8 mouse cellular contexts compared by ENCODE assay signal in genomic region chr11:69999666-70000065, GRCm38 (mm10). TPM values are rescaled to one million over a fixed set of nuclear protein-coding genes. Genes with fewer than 3 reads are reported as not detected.
DNase-seq lines count a peak whose midpoint lies in the region; ATAC-seq and TF ChIP-seq lines count a peak whose summit lies in the region.

No protein-coding gene starts in this region.

- no peak for DNase-seq in heart, postnatal 36 days
- DNase-seq in hindbrain, embryonic 10.5 days (ENCODE audit: low spot score): no peak
- DNase-seq in frontal cortex, postnatal 25 days (ENCODE audit: low spot score in 2 of 2): no peak
- DNase-seq in gastrocnemius, adult 18-20 months (ENCODE audit: low spot score): no peak

- peak overlapping the region; percentile 49 to 94; a peak in 3 of 4 replicates for H3K27ac ChIP-seq in heart, embryonic 14.5 days (replicated peaks in 1 of 2; ENCODE audit: control insufficient read depth in 1 of 2, insufficient read depth in 1 of 2, low read depth in 2 of 2, low read length in 2 of 2)
- peak overlapping the region; percentile 49 for H3K27ac ChIP-seq in ES-Bruce4 (ENCODE audit: insufficient read depth, low read length)
- H3K27ac ChIP-seq in hindbrain, embryonic 10.5 days: peak overlapping the region; percentile 95; the same call in 1 of the 2 replicates
- H3K27ac ChIP-seq in macrophage: peak overlapping the region; percentile 61

- ATAC-seq in heart, embryonic 14.5 days (ENCODE audit: insufficient number of reproducible peaks, insufficient read depth, low FRiP score, low read depth): no peak
- no peak for ATAC-seq in megakaryocyte progenitor cell, adult 5-6 weeks (replicated peaks; ENCODE audit: poor library complexity)

- 85% methylated on average over 8 of the region's 8 CpGs for whole genome bisulfite sequencing in heart, embryonic 14.5 days
- 88% methylated on average over 8 of the region's 8 CpGs for WGBS in hindbrain, embryonic 10.5 days
- WGBS in macrophage (ENCODE audit: missing documents): 86% methylated on average over 8 of the region's 8 CpGs

- H3K4me1 ChIP-seq in heart, embryonic 14.5 days (ENCODE audit: control insufficient read depth in 2 of 2, insufficient read depth in 2 of 2, low read length in 2 of 2): peaks cover 11 to 27% of the 10 kb centered on the region in 2 experiments
- H3K4me1 ChIP-seq in ES-Bruce4 (ENCODE audit: control insufficient read depth, insufficient read depth, low read length): no peaks in the 10 kb centered on the region
- H3K4me1 ChIP-seq in hindbrain, embryonic 10.5 days (replicated peaks): peaks cover 59% of the 10 kb centered on the region

- H3K4me2 ChIP-seq in heart, embryonic 14.5 days (ENCODE audit: low read length): 0 out of 2 replicates have a peak overlapping the region, but pooled peaks have one; percentile 29

- no peak overlapping the region for H3K9ac ChIP-seq in heart, embryonic 14.5 days (ENCODE audit: low read length)
- no peak overlapping the region for H3K9ac ChIP-seq in ES-Bruce4 (ENCODE audit: low read depth, poor library complexity, severe bottlenecking)

- H3K36me3 ChIP-seq in heart, embryonic 14.5 days (ENCODE audit: control insufficient read depth, insufficient read depth, low read length): peaks cover 33% of the 10 kb centered on the region
- H3K36me3 ChIP-seq in ES-Bruce4 (ENCODE audit: control insufficient read depth, insufficient read depth, low read length, poor library complexity, severe bottlenecking) (peaks cover 26% of the 10 kb centered on the region), macrophage (ENCODE audit: inconsistent target) (peaks cover 16% of the 10 kb centered on the region)
- H3K36me3 ChIP-seq in hindbrain, embryonic 10.5 days: peaks cover 46% of the 10 kb centered on the region

- intact Hi-C loops in heart, postnatal 36 days (cut with DNase I): loop anchor here (2.0 to 10.0 kb wide), 3 partner anchors 15 to 655 kb away; partner anchors contain the start of genes Acadvl, Eno3, Kdm6b and Pfn1

- H3K79me2 ChIP-seq in macrophage (ENCODE audit: inconsistent target): peaks cover 71% of the 10 kb centered on the region

- no peak for TF ChIP-seq CTCF in ES-Bruce4 (IDR thresholded peaks at IDR 0.05; ENCODE audit: low read depth, low read length)

- TF ChIP-seq POLR2A in ES-Bruce4 (IDR thresholded peaks at IDR 0.05; ENCODE audit: insufficient read depth, low read length): no peak

- no peaks in the 10 kb centered on the region for H3K9me3 ChIP-seq in heart, embryonic 14.5 days (ENCODE audit: control insufficient read depth, low read length)
- no peaks in the 10 kb centered on the region for H3K9me3 ChIP-seq in ES-Bruce4 (replicated peaks; ENCODE audit: control insufficient read depth, insufficient read depth, low read length, poor library complexity, severe bottlenecking)
- no peaks in the 10 kb centered on the region for H3K9me3 ChIP-seq in hindbrain, embryonic 10.5 days

- no peaks in the 10 kb centered on the region for H3K27me3 ChIP-seq in heart, embryonic 14.5 days (ENCODE audit: control insufficient read depth, insufficient read depth, low read length)
- no peaks in the 10 kb centered on the region for H3K27me3 ChIP-seq in ES-Bruce4 (ENCODE audit: control insufficient read depth, insufficient read depth, low read length, poor library complexity, severe bottlenecking)
- no peaks in the 10 kb centered on the region for H3K27me3 ChIP-seq in hindbrain, embryonic 10.5 days (ENCODE audit: insufficient read depth, poor library complexity, severe bottlenecking)

- no peak for TF ChIP-seq EP300 in ES-Bruce4 (IDR thresholded peaks at IDR 0.05; ENCODE audit: insufficient read depth, low read depth, low read length)

- H3K4me3 ChIP-seq in heart, embryonic 14.5 days (ENCODE audit: control insufficient read depth in 1 of 2, insufficient read depth in 1 of 2, low read depth in 1 of 2, low read length in 2 of 2): no peak overlapping the region
- H3K4me3 ChIP-seq in ES-Bruce4 (ENCODE audit: low read depth, low read length) (no peak overlapping the region), macrophage (ENCODE audit: inconsistent target) (no peak overlapping the region)
- peak overlapping the region; percentile 99 for H3K4me3 ChIP-seq in hindbrain, embryonic 10.5 days

RNA-seq across cellular contexts. Expression of gene Dvl2, which starts 0.7 kb away (rescaled TPM):
- polyA plus RNA-seq in heart, embryonic 14.5 days (2014; fragmentation: Nextera tagmentation; extraction: Ambion mirVana): 15.0 and 16.6 TPM in 2 replicates
- 1 to 10 TPM; 5.0 to 6.1 TPM for total RNA-seq in heart, postnatal 36 days (2021)
- 60.1 and 63.3 TPM in 2 replicates for polyA plus RNA-seq in ES-Bruce4 (2011; ENCODE audit: insufficient read depth, insufficient read length, low read depth, missing spikeins)
- 50.3 and 51.8 TPM in 2 replicates for polyA plus RNA-seq in hindbrain, embryonic 10.5 days (2016; fragmentation: Nextera tagmentation; extraction: Ambion mirVana)
- 100 to 1,000 TPM in 1 of 26 experiments, 10 to 100 TPM in 25; 10.7 to 113 (median 32.6) TPM for total RNA-seq in macrophage (2018; cell fraction: chromatin; rRNA removed)
- 10 to 100 TPM in 20 of 26 experiments, 1 to 10 TPM in 6; 5.2 to 24.7 (median 11.7) TPM for total RNA-seq in macrophage (2018; cell fraction: cytosol; rRNA removed)
- 10 to 100 TPM in 25 of 26 experiments, 1 to 10 TPM in 1; 8.3 to 75.4 (median 18.6) TPM for total RNA-seq in macrophage (2018; cell fraction: nucleus; rRNA removed)
- polyA plus RNA-seq in macrophage (2018): 10.8 to 21.7 TPM (median 11.8 TPM) in 3 replicates
- 9.5 and 9.8 TPM in 2 replicates for total RNA-seq in megakaryocyte progenitor cell, adult 5-6 weeks (2015)
- 9.5 and 14.7 TPM in 2 replicates for total RNA-seq in megakaryocyte progenitor cell, adult 5-6 weeks (2017)
- 1 to 10 TPM; 3.5 to 4.3 TPM for total RNA-seq in gastrocnemius, adult 18-20 months (2021)

RNA-seq across cellular contexts. Expression of gene Phf23, which starts 4.1 kb away (rescaled TPM):
- 22.2 and 27.5 TPM in 2 replicates for polyA plus RNA-seq in heart, embryonic 14.5 days (2014; fragmentation: Nextera tagmentation; extraction: Ambion mirVana)
- 10 to 100 TPM; 23.1 to 23.4 TPM for total RNA-seq in heart, postnatal 36 days (2021)
- polyA plus RNA-seq in ES-Bruce4 (2011; ENCODE audit: insufficient read depth, insufficient read length, low read depth, missing spikeins) (75.6 and 83.0 TPM in 2 replicates), macrophage (2018) (62.4 to 122 TPM (median 77.3 TPM) in 3 replicates)
- polyA plus RNA-seq in hindbrain, embryonic 10.5 days (2016; fragmentation: Nextera tagmentation; extraction: Ambion mirVana): 93.7 and 98.1 TPM in 2 replicates
- total RNA-seq in macrophage (2018; cell fraction: chromatin; rRNA removed): 100 to 1,000 TPM in 8 of 26 experiments, 10 to 100 TPM in 18; 23.7 to 164 (median 80.6) TPM
- total RNA-seq in macrophage (2018; cell fraction: cytosol; rRNA removed): 10 to 100 TPM; 27.6 to 98.4 (median 78.8) TPM
- 100 to 1,000 TPM in 7 of 26 experiments, 10 to 100 TPM in 19; 30.0 to 122 (median 64.8) TPM for total RNA-seq in macrophage (2018; cell fraction: nucleus; rRNA removed)
- total RNA-seq in megakaryocyte progenitor cell, adult 5-6 weeks (2015): 34.5 and 37.9 TPM in 2 replicates
- total RNA-seq in megakaryocyte progenitor cell, adult 5-6 weeks (2017): 31.7 and 40.0 TPM in 2 replicates
- total RNA-seq in gastrocnemius, adult 18-20 months (2021): 10 to 100 TPM; 18.0 to 19.2 TPM

RNA-seq across cellular contexts. Expression of gene Gabarap, which starts 8.7 kb away (rescaled TPM):
- 454 and 540 TPM in 2 replicates for polyA plus RNA-seq in heart, embryonic 14.5 days (2014; fragmentation: Nextera tagmentation; extraction: Ambion mirVana)
- 100 to 1,000 TPM; 306 to 329 TPM for total RNA-seq in heart, postnatal 36 days (2021)
- polyA plus RNA-seq in ES-Bruce4 (2011; ENCODE audit: insufficient read depth, insufficient read length, low read depth, missing spikeins) (141 and 144 TPM in 2 replicates), macrophage (2018) (791 to 1,264 TPM (median 1,032 TPM) in 3 replicates)
- polyA plus RNA-seq in hindbrain, embryonic 10.5 days (2016; fragmentation: Nextera tagmentation; extraction: Ambion mirVana): 421 and 580 TPM in 2 replicates
- 100 to 1,000 TPM in 7 of 26 experiments, 10 to 100 TPM in 19; 56.3 to 126 (median 88.5) TPM for total RNA-seq in macrophage (2018; cell fraction: chromatin; rRNA removed)
- total RNA-seq in macrophage (2018; cell fraction: cytosol; rRNA removed): 1,000 to 10,000 TPM in 6 of 26 experiments, 100 to 1,000 TPM in 20; 786 to 1,340 (median 936) TPM
- total RNA-seq in macrophage (2018; cell fraction: nucleus; rRNA removed): 100 to 1,000 TPM; 151 to 434 (median 234) TPM
- 387 and 444 TPM in 2 replicates for total RNA-seq in megakaryocyte progenitor cell, adult 5-6 weeks (2015)
- 242 and 274 TPM in 2 replicates for total RNA-seq in megakaryocyte progenitor cell, adult 5-6 weeks (2017)
- 100 to 1,000 TPM; 211 to 222 TPM for total RNA-seq in gastrocnemius, adult 18-20 months (2021)

RNA-seq across cellular contexts. Expression of gene Acadvl, which starts 15.5 kb away (rescaled TPM):
- polyA plus RNA-seq in heart, embryonic 14.5 days (2014; fragmentation: Nextera tagmentation; extraction: Ambion mirVana): 185 and 198 TPM in 2 replicates
- 1,000 to 10,000 TPM; 1,292 to 1,425 TPM for total RNA-seq in heart, postnatal 36 days (2021)
- polyA plus RNA-seq in ES-Bruce4 (2011; ENCODE audit: insufficient read depth, insufficient read length, low read depth, missing spikeins) (17.1 and 19.8 TPM in 2 replicates), macrophage (2018) (31.8 to 39.7 TPM (median 37.2 TPM) in 3 replicates)
- polyA plus RNA-seq in hindbrain, embryonic 10.5 days (2016; fragmentation: Nextera tagmentation; extraction: Ambion mirVana): 44.9 and 51.7 TPM in 2 replicates
- 10 to 100 TPM; 20.7 to 93.3 (median 43.6) TPM for total RNA-seq in macrophage (2018; cell fraction: chromatin; rRNA removed)
- 10 to 100 TPM; 23.4 to 38.3 (median 32.4) TPM for total RNA-seq in macrophage (2018; cell fraction: cytosol; rRNA removed)
- total RNA-seq in macrophage (2018; cell fraction: nucleus; rRNA removed): 10 to 100 TPM; 11.5 to 41.3 (median 23.5) TPM
- total RNA-seq in megakaryocyte progenitor cell, adult 5-6 weeks (2015): 28.7 and 45.7 TPM in 2 replicates
- total RNA-seq in megakaryocyte progenitor cell, adult 5-6 weeks (2017): 43.6 and 49.1 TPM in 2 replicates
- 100 to 1,000 TPM; 319 to 378 TPM for total RNA-seq in gastrocnemius, adult 18-20 months (2021)

RNA-seq across cellular contexts. Expression of gene Dlg4, which starts 17.1 kb away (rescaled TPM):
- 3.4 and 6.0 TPM in 2 replicates for polyA plus RNA-seq in heart, embryonic 14.5 days (2014; fragmentation: Nextera tagmentation; extraction: Ambion mirVana)
- total RNA-seq in heart, postnatal 36 days (2021): 1 to 10 TPM; 6.3 to 7.4 TPM
- polyA plus RNA-seq in ES-Bruce4 (2011; ENCODE audit: insufficient read depth, insufficient read length, low read depth, missing spikeins) (17.1 and 25.7 TPM in 2 replicates), macrophage (2018) (4.4 to 6.6 TPM (median 4.6 TPM) in 3 replicates)
- polyA plus RNA-seq in hindbrain, embryonic 10.5 days (2016; fragmentation: Nextera tagmentation; extraction: Ambion mirVana): 16.4 and 19.9 TPM in 2 replicates
- 10 to 100 TPM in 21 of 26 experiments, 1 to 10 TPM in 5; 5.2 to 55.5 (median 26.9) TPM for total RNA-seq in macrophage (2018; cell fraction: chromatin; rRNA removed)
- total RNA-seq in macrophage (2018; cell fraction: cytosol; rRNA removed): 1 to 10 TPM; 3.1 to 7.4 (median 5.3) TPM
- total RNA-seq in macrophage (2018; cell fraction: nucleus; rRNA removed): 10 to 100 TPM in 13 of 26 experiments, 1 to 10 TPM in 13; 2.6 to 27.1 (median 10.4) TPM
- total RNA-seq in megakaryocyte progenitor cell, adult 5-6 weeks (2015): 5.8 and 6.7 TPM in 2 replicates
- 3.8 and 4.1 TPM in 2 replicates for total RNA-seq in megakaryocyte progenitor cell, adult 5-6 weeks (2017)
- total RNA-seq in gastrocnemius, adult 18-20 months (2021): 1 to 10 TPM; 3.4 to 5.3 TPM
